Mouse (Mus musculus) embryonic facial prominence, embryonic 10.5 days (tissue): ENCODE data around the gene Rsph10b. TPM values are rescaled to one million over a fixed set of nuclear protein-coding genes. Genes with fewer than 3 reads are reported as not detected.
A peak's percentile ranks its signal among the peaks of the same experiment; 100 is the strongest.

Experiments
- DNase-seq: peaks from one replicate; pipeline ENCODE4 v3.0.0-alpha.2; 2017; ENCODE audit warnings: low spot score
- H3K27ac ChIP-seq: fragments of 300-500 bp; sonication (generic); replicated peaks from 2 replicates; pipeline ENCODE4 v1.5.1; 2016; ENCODE audit warnings: mild to moderate bottlenecking
- H3K27me3 ChIP-seq: fragments of 300-500 bp; sonication (generic); replicated peaks from 2 replicates; pipeline ENCODE4 v1.6.1; 2016; ENCODE audit warnings: low read depth, mild to moderate bottlenecking; ENCODE audit not compliant: poor library complexity, severe bottlenecking
- H3K36me3 ChIP-seq: fragments of 300-500 bp; sonication (generic); replicated peaks from 2 replicates; pipeline ENCODE4 v1.6.1; 2016; ENCODE audit warnings: mild to moderate bottlenecking, moderate library complexity
- H3K4me1 ChIP-seq: fragments of 300-500 bp; sonication (generic); 2 replicates; pipeline ENCODE4 v1.6.1; 2016
- H3K4me3 ChIP-seq: fragments of 300-500 bp; sonication (generic); 2 replicates; pipeline ENCODE4 v1.5.1; 2016; ENCODE audit warnings: mild to moderate bottlenecking, moderate library complexity
- H3K9me3 ChIP-seq: fragments of 300-500 bp; sonication (generic); 2 replicates; pipeline ENCODE4 v1.6.1; 2016; ENCODE audit warnings: mild to moderate bottlenecking
- WGBS: fragments of 180-500 bp; shearing (Covaris S2); methylation state at CpG from one replicate; pipeline ENCODE4 v1.1.7; 2016; 5-methylcytosine and 5-hydroxymethylcytosine counted together
- polyA plus RNA-seq: library from polyadenylated mRNA; unstranded; fragments of >200 nt; fragmentation: Nextera tagmentation; extraction: Ambion mirVana; gene quantifications from 2 replicates; pipeline ENCODE4 v1.2.1, GENCODE M21; 2016

Gene Rsph10b
- polyA plus RNA-seq, 1 experiment from 2014 or later: 1.2 TPM

DNA sequence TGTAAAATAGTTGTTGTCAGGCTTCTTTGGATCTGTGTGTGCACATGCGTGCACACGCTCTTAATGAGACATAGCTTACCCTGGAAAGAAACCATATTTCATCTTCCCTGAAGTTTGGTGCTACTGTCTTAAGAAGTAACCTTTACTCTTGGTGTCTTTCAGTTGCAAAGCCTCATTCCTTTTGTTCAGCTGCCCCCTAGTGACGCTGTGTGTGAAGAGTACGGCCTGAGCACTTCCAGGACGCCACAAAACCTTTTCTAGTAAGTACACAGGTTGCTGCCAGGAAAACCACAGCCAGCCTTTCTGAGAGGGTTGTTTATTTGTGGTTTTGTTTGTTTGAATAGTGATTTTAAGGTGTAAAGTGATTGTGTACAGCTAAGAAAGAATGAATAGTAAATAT, 15.4 kb upstream of the Rsph10b start:
- DNase-seq: peak; percentile 37
- Histone ChIP-seq H3K36me3 (peaks cover 95% of the 10 kb centered on the region), H3K9me3 (no peaks in the 10 kb centered on the region), H3K4me3 (no peak overlapping the region), H3K27ac (no peak overlapping the region), H3K4me1 (no peaks in the 10 kb centered on the region), H3K27me3 (no peaks in the 10 kb centered on the region)
- WGBS: 64% methylated on average over 5 of the region's 5 CpGs

DNA sequence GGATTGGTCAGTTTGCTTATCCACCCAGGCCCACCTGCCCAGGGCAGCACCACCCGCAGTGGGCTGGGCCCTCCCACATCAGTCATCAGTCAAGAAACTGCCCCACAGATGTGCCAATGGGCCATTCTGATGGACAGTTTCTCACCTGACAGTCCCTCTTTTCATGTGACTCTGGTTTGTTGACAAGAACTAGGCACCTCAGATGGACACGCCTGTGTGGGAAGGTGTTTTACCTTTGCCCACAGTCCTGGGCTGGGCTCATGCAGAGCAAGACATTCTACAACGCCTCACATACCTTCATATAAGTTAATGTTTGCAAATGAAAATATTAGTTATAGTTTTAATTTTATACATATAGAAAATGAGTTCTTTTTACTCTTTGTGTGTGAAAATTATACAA, 14.7 kb upstream of the Rsph10b start:
- H3K4me3 ChIP-seq: no peak overlapping the region
- no peaks in the 10 kb centered on the region for H3K9me3 ChIP-seq
- DNase-seq: no peak
- no peaks in the 10 kb centered on the region for H3K4me1 ChIP-seq
- H3K27ac ChIP-seq: no peak overlapping the region
- 94% methylated on average over 3 of the region's 3 CpGs for WGBS
- H3K27me3 ChIP-seq: no peaks in the 10 kb centered on the region
- peaks cover 96% of the 10 kb centered on the region for H3K36me3 ChIP-seq

DNA sequence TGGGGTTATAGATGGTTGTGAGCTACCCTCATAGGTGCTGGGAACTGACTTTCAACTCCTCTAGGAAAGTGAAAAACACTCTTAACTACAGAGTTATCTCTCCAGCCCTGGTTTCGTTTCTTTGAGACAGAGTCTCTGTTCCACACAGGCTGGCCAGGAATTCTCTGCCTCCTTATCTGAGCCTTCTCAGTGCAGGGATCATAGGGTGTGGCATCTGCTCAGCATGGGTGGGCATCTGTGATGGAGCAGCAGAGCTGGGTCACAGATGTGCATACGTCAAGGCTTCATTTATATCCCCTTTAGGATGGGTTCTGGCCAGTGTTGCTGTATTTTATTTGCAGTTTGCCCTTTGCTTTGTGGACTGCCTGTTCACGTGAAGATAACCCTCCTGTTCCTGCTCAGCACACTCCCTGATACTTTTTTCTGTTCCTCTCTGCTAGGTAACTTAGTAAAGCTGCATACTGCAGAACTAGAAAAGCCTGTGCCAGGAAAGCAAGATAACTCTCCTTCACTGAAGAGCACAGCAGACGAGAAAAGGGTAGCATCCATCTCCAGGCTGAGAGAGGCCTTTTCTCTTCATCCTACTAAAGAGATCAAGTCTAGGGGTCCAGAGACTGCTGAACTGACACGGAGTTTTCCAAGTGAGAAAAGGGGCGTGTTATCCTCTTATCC, 7.9 kb upstream of the Rsph10b start:
- peaks cover 98% of the 10 kb centered on the region for H3K36me3 ChIP-seq
- 93% methylated on average over 6 of the region's 6 CpGs for WGBS
- no peak overlapping the region for H3K4me3 ChIP-seq

DNA sequence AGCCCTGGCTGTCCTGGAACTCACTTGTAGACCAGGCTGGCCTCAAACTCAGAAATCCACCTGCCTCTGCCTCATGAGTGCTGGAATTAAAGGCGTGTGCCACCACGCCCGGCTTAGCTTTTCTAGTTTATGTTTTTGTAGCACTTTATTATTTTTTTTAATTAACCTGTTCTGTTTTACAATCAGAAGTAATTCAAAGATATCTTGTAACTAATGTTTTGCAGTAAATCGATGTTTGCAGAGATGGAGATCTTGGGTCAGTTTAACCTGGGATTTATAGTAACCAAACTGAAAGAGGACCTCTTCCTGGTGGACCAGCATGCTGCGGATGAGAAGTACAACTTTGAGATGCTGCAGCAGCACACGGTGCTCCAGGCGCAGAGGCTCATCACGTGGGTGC, 5.0 kb upstream of the Rsph10b start, which contains the start of gene Gm42421:
TSS of gene Gm42421 (plus strand) at position 301 of the 400 bp plus-strand sequence.
- Histone ChIP-seq H3K4me1 (peaks cover 6% of the 10 kb centered on the region), H3K9me3 (no peaks in the 10 kb centered on the region), H3K27me3 (no peaks in the 10 kb centered on the region), H3K36me3 (peaks cover 97% of the 10 kb centered on the region), H3K27ac (no peak within 1 kb of the TSS), H3K4me3 (no peak within 1 kb of the TSS)
- no peak for DNase-seq
- 95% methylated on average over 8 of the region's 8 CpGs for WGBS

More for the DNA sequence above, 7.9 kb upstream of the Rsph10b start:
- no peaks in the 10 kb centered on the region for H3K4me1 ChIP-seq
- no peak for DNase-seq
- H3K9me3 ChIP-seq: no peaks in the 10 kb centered on the region
- H3K27ac ChIP-seq: no peak overlapping the region
- H3K27me3 ChIP-seq: no peaks in the 10 kb centered on the region

DNA sequence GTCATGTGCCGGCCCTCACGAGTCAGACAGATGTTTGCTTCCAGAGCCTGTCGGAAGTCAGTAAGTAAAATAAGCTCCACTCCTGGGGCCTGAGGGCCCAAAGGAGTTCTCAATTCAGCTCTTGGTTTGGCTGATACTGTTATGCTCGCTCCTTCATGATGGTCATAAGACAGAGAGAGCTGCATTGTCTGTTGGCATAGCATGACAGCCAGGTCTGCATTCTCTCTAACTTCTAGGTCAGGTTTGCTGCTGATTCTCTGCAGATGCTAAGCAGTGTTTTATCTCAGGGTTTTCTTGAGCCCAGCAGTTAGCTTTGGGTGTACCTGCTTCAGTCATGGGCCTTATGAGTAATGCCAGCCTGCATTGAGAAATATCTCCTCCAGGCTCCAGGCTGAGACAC, 3.5 kb upstream of the Rsph10b start:
- WGBS: 86% methylated on average over 4 of the region's 4 CpGs
- H3K36me3 ChIP-seq: peaks cover 83% of the 10 kb centered on the region

DNA sequence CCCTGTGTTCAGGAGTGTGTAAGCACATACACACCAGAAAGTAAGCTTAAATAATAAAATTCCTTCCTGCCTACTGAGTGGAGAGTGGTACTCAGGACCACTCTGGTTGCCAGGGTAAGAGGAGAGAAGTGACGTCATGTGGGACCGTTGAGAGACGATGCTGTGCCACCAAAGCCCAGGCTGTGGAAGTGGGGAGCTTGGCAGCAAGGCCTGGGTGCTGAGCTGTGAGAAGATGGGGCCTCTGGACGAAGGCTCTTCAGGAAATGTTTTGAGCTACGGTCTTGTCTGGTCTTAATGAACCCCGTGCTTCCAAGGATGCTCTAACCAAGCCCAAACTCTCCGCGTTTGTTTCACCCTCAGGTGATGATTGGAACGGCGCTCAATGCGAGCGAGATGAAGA, 2.2 kb upstream of the Rsph10b start:
- H3K36me3 ChIP-seq: peaks cover 69% of the 10 kb centered on the region
- WGBS: 93% methylated on average over 12 of the region's 12 CpGs
- H3K4me1 ChIP-seq: peaks cover 8% of the 10 kb centered on the region
- no peaks in the 10 kb centered on the region for H3K27me3 ChIP-seq
- no peak overlapping the region for H3K27ac ChIP-seq
- no peak for DNase-seq
- no peaks in the 10 kb centered on the region for H3K9me3 ChIP-seq
- H3K4me3 ChIP-seq: no peak overlapping the region

More for the DNA sequence above, 3.5 kb upstream of the Rsph10b start:
- Histone ChIP-seq H3K4me1 (peaks cover 8% of the 10 kb centered on the region), H3K27me3 (no peaks in the 10 kb centered on the region), H3K9me3 (no peaks in the 10 kb centered on the region), H3K27ac (no peak overlapping the region), H3K4me3 (no peak overlapping the region)
- no peak for DNase-seq

DNA sequence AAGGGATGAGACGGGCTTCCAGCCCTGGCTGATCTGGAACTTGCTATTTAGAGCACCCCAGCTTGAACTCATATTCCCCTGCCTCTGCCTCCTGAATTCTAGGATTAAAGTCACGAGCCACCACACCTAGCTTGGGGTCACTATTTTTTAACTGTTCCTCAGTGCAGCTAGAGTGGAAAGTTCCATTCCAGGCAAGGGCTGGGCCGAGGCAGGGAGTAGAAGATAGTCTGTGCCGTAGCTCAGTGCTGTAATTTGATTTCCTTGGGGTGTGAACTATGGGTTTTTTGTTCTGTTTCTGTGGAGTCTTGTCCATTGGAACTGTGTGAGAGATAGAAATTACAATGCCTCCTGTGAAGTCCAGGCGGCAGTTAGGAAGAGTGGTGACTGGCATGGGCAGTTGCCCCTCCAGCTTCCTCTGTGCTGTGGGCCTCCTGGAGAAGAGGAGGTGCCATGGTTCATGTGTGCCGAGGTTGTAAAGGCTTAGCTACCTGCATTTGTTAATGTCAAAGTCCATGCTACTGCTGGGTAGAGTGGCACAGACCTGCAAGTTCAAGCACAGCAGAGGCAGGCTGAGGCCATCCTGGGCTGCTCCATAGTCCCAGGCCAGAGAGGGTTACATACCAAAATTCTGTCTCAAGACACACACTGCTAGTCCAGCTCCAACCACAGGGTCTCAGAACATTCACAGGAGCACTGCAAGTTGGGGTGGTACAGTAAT, 813 bp upstream of the Rsph10b start:
- H3K27me3 ChIP-seq: no peaks in the 10 kb centered on the region
- H3K4me3 ChIP-seq: no peak overlapping the region
- peaks cover 56% of the 10 kb centered on the region for H3K36me3 ChIP-seq
- no peak for DNase-seq
- WGBS: 83% methylated on average over 6 of the region's 6 CpGs
- no peaks in the 10 kb centered on the region for H3K9me3 ChIP-seq
- peaks cover 8% of the 10 kb centered on the region for H3K4me1 ChIP-seq
- H3K27ac ChIP-seq: no peak overlapping the region

DNA sequence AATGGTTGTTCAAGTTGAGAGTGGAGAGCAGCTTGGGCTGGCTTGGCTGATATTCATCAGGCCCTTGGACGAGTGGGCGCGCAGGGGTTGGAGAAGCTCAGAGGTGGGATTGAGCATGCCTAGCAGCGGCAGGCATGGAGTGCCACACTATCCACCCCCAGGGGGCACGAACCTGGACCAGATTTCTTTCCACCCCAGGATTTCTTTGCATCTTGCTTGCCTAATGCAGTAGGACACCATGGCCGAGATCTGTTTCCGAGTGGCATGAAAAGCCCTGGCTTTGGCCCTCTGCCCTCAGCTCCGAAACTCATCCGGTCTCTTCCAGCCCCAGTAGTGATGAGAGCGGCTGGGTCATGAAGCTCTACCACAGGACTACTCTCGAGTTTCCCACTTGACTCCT, 579 bp downstream of the Rsph10b start:
- Histone ChIP-seq H3K27ac (no peak overlapping the region), H3K36me3 (peaks cover 42% of the 10 kb centered on the region), H3K4me3 (no peak overlapping the region), H3K27me3 (no peaks in the 10 kb centered on the region), H3K4me1 (peaks cover 8% of the 10 kb centered on the region), H3K9me3 (no peaks in the 10 kb centered on the region)
- 85% methylated on average over 11 of the region's 11 CpGs for WGBS
- no peak for DNase-seq

DNA sequence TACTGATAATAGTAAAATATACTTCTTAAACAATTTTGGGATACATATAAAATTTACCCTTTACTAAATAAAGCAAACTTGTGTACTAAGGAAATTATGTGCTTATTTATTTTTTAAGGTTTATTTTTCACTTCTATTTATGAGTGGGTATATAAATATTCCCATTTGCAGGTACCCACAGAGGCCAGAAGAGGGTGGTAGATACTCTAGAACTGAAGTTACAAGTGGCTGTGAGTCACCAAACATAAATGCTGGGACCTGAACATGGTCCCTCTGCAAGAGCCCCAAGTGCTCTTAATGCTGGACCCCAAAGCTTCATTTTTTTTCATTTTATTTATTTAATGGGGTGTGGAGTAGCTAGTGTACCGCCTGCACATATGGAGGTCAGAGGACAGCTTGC, 1.0 kb downstream of the Rsph10b start:
- Histone ChIP-seq H3K4me3 (no peak overlapping the region), H3K27me3 (no peaks in the 10 kb centered on the region), H3K4me1 (peaks cover 8% of the 10 kb centered on the region), H3K9me3 (no peaks in the 10 kb centered on the region), H3K27ac (no peak overlapping the region), H3K36me3 (peaks cover 37% of the 10 kb centered on the region)
- WGBS: 87% methylated on average over 1 of the region's 1 CpGs
- no peak for DNase-seq

DNA sequence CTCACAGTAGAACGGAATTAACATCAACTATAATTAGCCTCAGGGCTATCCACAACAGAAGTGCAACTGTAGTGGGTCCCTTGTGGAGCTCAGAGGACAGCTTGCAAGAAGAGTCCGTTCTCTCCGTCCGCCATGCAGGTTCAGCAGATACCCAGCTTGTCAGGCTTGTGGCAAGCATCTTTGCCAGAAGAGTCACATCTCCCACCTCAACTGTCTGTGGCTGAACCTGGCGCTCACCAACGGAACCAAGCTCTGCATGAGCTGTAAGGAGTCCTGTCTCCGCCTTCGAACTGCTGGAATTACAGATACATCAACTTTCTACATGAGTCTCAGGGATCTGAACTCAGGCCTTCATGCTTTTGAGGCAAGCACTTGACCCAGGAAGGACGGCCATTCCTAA, 3.3 kb downstream of the Rsph10b start:
- 86% methylated on average over 9 of the region's 9 CpGs for WGBS
- no peak overlapping the region for H3K4me3 ChIP-seq
- no peak overlapping the region for H3K27ac ChIP-seq
- H3K4me1 ChIP-seq: peaks cover 8% of the 10 kb centered on the region
- H3K27me3 ChIP-seq: no peaks in the 10 kb centered on the region
- H3K9me3 ChIP-seq: no peaks in the 10 kb centered on the region
- DNase-seq: no peak
- H3K36me3 ChIP-seq: peaks cover 14% of the 10 kb centered on the region

DNA sequence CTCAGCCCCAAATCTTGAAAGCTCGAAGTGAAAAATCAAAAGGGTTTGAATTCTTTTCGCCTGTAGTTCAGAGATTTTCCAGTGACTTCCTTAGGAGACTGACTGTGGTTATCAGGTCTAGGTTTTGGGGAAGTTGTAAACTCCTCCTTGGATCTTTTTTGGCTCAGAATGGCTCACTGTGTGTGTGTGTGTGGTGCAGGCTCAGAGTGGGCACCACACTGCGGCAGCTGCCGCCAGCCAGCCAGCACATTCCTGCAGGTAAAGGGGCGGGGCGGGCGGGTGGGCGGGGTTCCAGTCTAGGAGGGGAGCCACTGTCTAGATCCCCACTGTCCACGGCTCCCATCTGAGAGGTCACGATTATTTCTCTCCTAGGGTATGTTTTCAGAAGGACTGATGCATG, 8.8 kb downstream of the Rsph10b start:
- DNase-seq: no peak
- 15% methylated on average over 10 of the region's 10 CpGs for WGBS

DNA sequence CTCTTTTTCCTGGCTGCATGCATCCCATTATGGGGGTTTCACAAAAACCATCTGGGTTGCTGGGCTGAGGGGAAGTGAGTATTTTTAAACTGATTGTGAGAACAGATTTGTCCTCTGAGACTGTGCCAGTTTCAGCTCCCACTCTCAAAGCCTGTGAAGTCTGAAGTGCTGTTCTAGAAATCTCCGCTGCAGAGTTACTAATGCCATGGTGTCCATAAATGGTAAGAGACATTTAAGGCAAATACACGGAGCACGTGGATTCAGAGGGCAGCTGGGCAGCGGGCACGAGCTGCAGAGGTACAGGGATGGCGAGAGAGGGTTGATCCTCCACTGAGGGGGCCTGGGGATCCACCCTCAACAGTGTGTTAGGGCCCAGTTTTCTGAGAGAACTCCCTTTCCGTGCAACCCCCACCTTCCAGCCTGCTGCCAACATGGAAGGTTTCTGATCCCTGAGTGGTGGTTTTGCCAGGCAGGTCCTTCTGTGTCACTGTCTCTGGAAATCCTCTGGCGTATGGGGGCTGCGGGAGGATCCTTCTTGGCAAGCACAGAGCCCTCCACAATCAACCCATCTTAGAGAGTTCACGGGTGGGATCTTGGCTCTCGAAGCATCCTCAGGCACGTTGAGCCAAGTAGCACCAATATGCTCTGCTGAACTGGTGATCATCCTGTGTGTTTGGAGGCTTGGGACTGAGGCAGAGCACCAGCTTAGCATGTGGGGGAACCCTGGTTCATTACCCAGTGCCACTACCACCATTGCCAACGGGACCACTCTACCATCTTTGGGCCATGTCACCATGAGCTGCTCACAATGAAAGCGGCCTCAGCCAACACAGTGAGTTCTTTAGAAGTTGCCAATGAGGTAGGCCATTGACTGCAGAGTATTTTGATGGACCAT, 10.6 kb downstream of the Rsph10b start:
- 90% methylated on average over 14 of the region's 14 CpGs for WGBS
- no peaks in the 10 kb centered on the region for H3K27me3 ChIP-seq
- no peaks in the 10 kb centered on the region for H3K36me3 ChIP-seq
- no peak for DNase-seq
- no peak overlapping the region for H3K27ac ChIP-seq
- no peaks in the 10 kb centered on the region for H3K9me3 ChIP-seq
- peaks cover 3% of the 10 kb centered on the region; the same call in 1 of the 2 replicates for H3K4me1 ChIP-seq
- no peak overlapping the region for H3K4me3 ChIP-seq

More for the DNA sequence above, 8.8 kb downstream of the Rsph10b start:
- H3K27ac ChIP-seq: no peak overlapping the region
- H3K36me3 ChIP-seq: no peaks in the 10 kb centered on the region
- no peak overlapping the region for H3K4me3 ChIP-seq
- H3K9me3 ChIP-seq: no peaks in the 10 kb centered on the region
- H3K4me1 ChIP-seq: peaks cover 3% of the 10 kb centered on the region; the same call in 1 of the 2 replicates
- no peaks in the 10 kb centered on the region for H3K27me3 ChIP-seq
